ENCODE assay signal across 9 mouse cellular contexts in genomic region chr9:52148831-52149230, GRCm38 (mm10). TPM values are rescaled to one million over a fixed set of nuclear protein-coding genes. Genes with fewer than 3 reads are reported as not detected.
DNase-seq lines count a peak whose midpoint lies in the region; ATAC-seq and TF ChIP-seq lines count a peak whose summit lies in the region.
"Had no signal": no experiment of that assay in that cellular context is flagged by ENCODE, and none has a peak within 500 bp of the region (broad histone marks: within the 10 kb centered on the region; RNA-seq: fewer than 3 reads in every experiment).

No protein-coding gene starts in this region.

- H3K4me1 ChIP-seq in neural tube, embryonic 11.5 days (ENCODE audit: control insufficient read depth, insufficient read depth, low read length) = peaks cover 13% of the 10 kb centered on the region
- H3K4me1 ChIP-seq in forebrain, postnatal 0 days (ENCODE audit: insufficient read depth) = peaks cover 30% of the 10 kb centered on the region; the same call in 1 of the 2 replicates
- H3K4me1 ChIP-seq in midbrain, embryonic 11.5 days (ENCODE audit: control insufficient read depth, insufficient read depth, low read length) = peaks cover 18% of the 10 kb centered on the region

- intact Hi-C loops in left cerebral cortex, postnatal 25 days (cut with DNase I) = no loop called here

- peak overlapping the region; percentile 80 for H3K27ac ChIP-seq in neural tube, embryonic 11.5 days (ENCODE audit: low read depth, low read length)
- H3K27ac ChIP-seq in forebrain, postnatal 0 days (ENCODE audit: low read depth, low read length) = peak overlapping the region; percentile 68
- peak overlapping the region; percentile 94 for H3K27ac ChIP-seq in midbrain, embryonic 11.5 days (ENCODE audit: low read depth, low read length)

- DNase-seq in neural tube, embryonic 11.5 days (ENCODE audit: low spot score) = no peak
- DNase-seq in neural tube, embryonic 10.5 days (ENCODE audit: extremely low spot score, low spot score) = no peak
- DNase-seq in forebrain, postnatal 0 days = peak; percentile 16
- DNase-seq in midbrain, embryonic 11.5 days (ENCODE audit: low spot score, missing footprints) = peak; percentile 93
- DNase-seq in lung, postnatal 4 days = no peak
- DNase-seq in MN1 (ENCODE audit: low spot score) = no peak
- no peak for DNase-seq in left cerebral cortex, postnatal 25 days (ENCODE audit: low spot score in 2 of 2)
- DNase-seq: cerebellum, postnatal 14 days; kidney, postnatal 36 days had no signal

- no peaks in the 10 kb centered on the region for H3K9me3 ChIP-seq in neural tube, embryonic 11.5 days (ENCODE audit: control insufficient read depth, low read length)
- no peaks in the 10 kb centered on the region for H3K9me3 ChIP-seq in forebrain, postnatal 0 days (ENCODE audit: low read length)
- H3K9me3 ChIP-seq in midbrain, embryonic 11.5 days (ENCODE audit: control insufficient read depth, low read length) = no peaks in the 10 kb centered on the region

- WGBS in neural tube, embryonic 11.5 days = 59% methylated on average over 4 of the region's 4 CpGs
- 10% methylated on average over 4 of the region's 4 CpGs for WGBS in forebrain, postnatal 0 days
- 21% methylated on average over 4 of the region's 4 CpGs for WGBS in midbrain, embryonic 11.5 days

- no peaks in the 10 kb centered on the region for H3K36me3 ChIP-seq in neural tube, embryonic 11.5 days (ENCODE audit: control insufficient read depth, insufficient read depth, low read length)
- no peaks in the 10 kb centered on the region for H3K36me3 ChIP-seq in forebrain, postnatal 0 days (ENCODE audit: insufficient read depth)
- H3K36me3 ChIP-seq in midbrain, embryonic 11.5 days (ENCODE audit: control insufficient read depth, insufficient read depth, low read length) = no peaks in the 10 kb centered on the region; the same call in 1 of the 2 replicates

- H3K4me3 ChIP-seq in neural tube, embryonic 11.5 days (ENCODE audit: low read depth, low read length) = peak overlapping the region; percentile 31
- peak overlapping the region; percentile 25 for H3K4me3 ChIP-seq in forebrain, postnatal 0 days (ENCODE audit: low read depth, low read length)
- H3K4me3 ChIP-seq in midbrain, embryonic 11.5 days (ENCODE audit: low read depth, low read length) = peak overlapping the region; percentile 45

- peak overlapping the region; percentile 57 for H3K9ac ChIP-seq in neural tube, embryonic 11.5 days (ENCODE audit: low read length)
- H3K9ac ChIP-seq in forebrain, postnatal 0 days = peak overlapping the region; percentile 6; the same call in 1 of the 2 replicates
- H3K9ac ChIP-seq in midbrain, embryonic 11.5 days (ENCODE audit: low read length) = peak overlapping the region; percentile 68

- no peaks in the 10 kb centered on the region for H3K27me3 ChIP-seq in neural tube, embryonic 11.5 days (ENCODE audit: control insufficient read depth, insufficient read depth, low read length)
- H3K27me3 ChIP-seq in forebrain, postnatal 0 days (ENCODE audit: insufficient read depth, low read length) = no peaks in the 10 kb centered on the region
- no peaks in the 10 kb centered on the region for H3K27me3 ChIP-seq in midbrain, embryonic 11.5 days (ENCODE audit: control insufficient read depth, insufficient read depth, low read length)

- TF ChIP-seq CTCF in forebrain, postnatal 0 days (IDR thresholded peaks at IDR 0.05; ENCODE audit: low read depth) = no peak

- no peak for ATAC-seq in neural tube, embryonic 11.5 days (ENCODE audit: insufficient read depth, low FRiP score, low TSS enrichment)
- no peak for ATAC-seq in forebrain, postnatal 0 days
- no peak for ATAC-seq in midbrain, embryonic 11.5 days (ENCODE audit: low FRiP score)

- peak overlapping the region; percentile 33 for H3K4me2 ChIP-seq in neural tube, embryonic 11.5 days (ENCODE audit: low read depth)
- H3K4me2 ChIP-seq in forebrain, postnatal 0 days (ENCODE audit: low read depth) = peak overlapping the region; percentile 42
- peak overlapping the region; percentile 49 for H3K4me2 ChIP-seq in midbrain, embryonic 11.5 days

RNA-seq across cellular contexts. Expression of gene Zc3h12c, which starts 19.5 kb away (rescaled TPM):
- polyA plus RNA-seq in neural tube, embryonic 11.5 days (2014; fragmentation: Nextera tagmentation; extraction: Ambion mirVana) = 9.2 and 9.5 TPM in 2 replicates
- 12.1 and 18.5 TPM in 2 replicates for total RNA-seq in forebrain, postnatal 0 days (2014; rRNA removed)
- polyA plus RNA-seq in forebrain, postnatal 0 days (2015; fragmentation: Nextera tagmentation; extraction: Ambion mirVana) = 3.0 and 3.2 TPM in 2 replicates
- polyA plus RNA-seq in midbrain, embryonic 11.5 days (2014; fragmentation: Nextera tagmentation; extraction: Ambion mirVana) = 17.2 and 17.8 TPM in 2 replicates
- total RNA-seq in left cerebral cortex, postnatal 25 days (2021) = 10 to 100 TPM; 13.1 to 14.1 TPM

Comparison
In these comparisons a context has a peak if more than half of its experiments do, and no peak if none do; other contexts are left out.
1. DNase-seq: peak in forebrain, postnatal 0 days (single experiment) and midbrain, embryonic 11.5 days (single experiment); none in neural tube, embryonic 11.5 days (single experiment), neural tube, embryonic 10.5 days (single experiment), lung, postnatal 4 days (0 of 2), MN1 (single experiment) and left cerebral cortex, postnatal 25 days (0 of 2).
2. H3K9ac ChIP-seq: peak in every context shown above with its lines; median percentile 68 in midbrain, embryonic 11.5 days; 57 in neural tube, embryonic 11.5 days; 6 in forebrain, postnatal 0 days.
3. Peak in every context shown above with its lines, with median percentiles within 50 percentile points of each other: H3K27ac ChIP-seq, H3K4me2 ChIP-seq and H3K4me3 ChIP-seq.